Mouse (Mus musculus): Measurements from ENCODE around the gene Sos2. TPM values are rescaled to one million over a fixed set of nuclear protein-coding genes. Genes with fewer than 3 reads are reported as not detected.

The Sos2 gene
- total RNA-seq (2021): 10 to 100 TPM; 33.7 to 38.5 TPM
- 21.3 and 33.1 TPM in 2 replicates for polyA plus RNA-seq (2012; rRNA removed)
- long read RNA-seq, full-length matches to known transcripts: 4 of 13 reads
- long read RNA-seq, partial matches to known transcripts: 3 of 13 reads
- long read RNA-seq, other reads (novel, unspliced or antisense): 6 of 13 reads

- intact Hi-C loops (cut with DNase I): loop anchor here (5.0 kb wide), 4 partner anchors 34 to 319 kb away; partner anchors contain the start of gene Vcpkmt
- TF ChIP-seq POLR2A (IDR thresholded peaks at IDR 0.05; ENCODE audit: insufficient read depth, low read depth, low read length): no peak
- TF ChIP-seq CTCF (IDR thresholded peaks at IDR 0.05): no peak
- TF ChIP-seq EP300 (IDR thresholded peaks at IDR 0.05; ENCODE audit: insufficient read depth, low read depth, low read length): no peak
- H3K27ac ChIP-seq: peak within 1 kb of the TSS; percentile 96
- H3K9ac ChIP-seq (ENCODE audit: low read depth, low read length): peak within 1 kb of the TSS; percentile 99
- H3K36me3 ChIP-seq (ENCODE audit: control insufficient read depth, insufficient read depth, low read length): peaks cover 5% of the 10 kb centered on the region
- H3K4me1 ChIP-seq (ENCODE audit: control insufficient read depth, insufficient read depth, low read length): peaks cover 10% of the 10 kb centered on the region
- H3K4me3 ChIP-seq: peak within 1 kb of the TSS; percentile 94
- WGBS: 3% methylated on average over 77 of the region's 85 CpGs
- peaks cover 3% of the 10 kb centered on the region; the same call in 1 of the 2 replicates for H3K79me2 ChIP-seq (replicated peaks; ENCODE audit: control insufficient read depth, insufficient read depth, low read length)
- peak; percentile 82 to 84 for DNase-seq
- H3K27me3 ChIP-seq (ENCODE audit: control insufficient read depth, insufficient read depth, low read length): no peaks in the 10 kb centered on the region
These were observed at the start of gene Sos2 for GRCm38 (mm10) chr12:69681566-69682061. Gene Sos2 (minus strand): TSS chr12:69681852.

DNA sequence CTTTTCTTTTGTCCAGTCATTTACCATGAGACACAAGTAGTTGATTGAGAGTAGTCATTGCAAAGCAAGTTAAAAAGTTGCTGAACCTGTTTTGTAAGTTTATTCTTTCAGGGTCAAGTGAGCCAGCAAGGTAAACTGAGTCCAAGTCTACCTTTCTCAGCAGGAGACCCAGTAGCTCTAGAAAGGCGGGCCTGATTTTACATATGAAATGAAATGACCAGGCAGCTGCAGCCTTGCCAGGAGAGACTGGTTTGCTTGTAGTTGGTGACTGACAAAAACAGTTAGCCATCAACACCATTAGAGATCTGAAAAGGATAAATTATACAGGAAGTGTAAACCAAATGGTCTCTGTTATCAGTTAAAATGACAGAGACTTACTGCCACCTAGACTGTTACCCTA, 48.7 kb upstream of the Sos2 start:
- Histone ChIP-seq H3K79me2 (replicated peaks; ENCODE audit: control insufficient read depth, insufficient read depth, low read length) (no peaks in the 10 kb centered on the region), H3K27ac (no peak overlapping the region), H3K36me3 (ENCODE audit: control insufficient read depth, insufficient read depth, low read length) (no peaks in the 10 kb centered on the region), H3K4me3 (no peak overlapping the region), H3K9ac (ENCODE audit: low read depth, low read length) (no peak overlapping the region), H3K27me3 (ENCODE audit: control insufficient read depth, insufficient read depth, low read length) (no peaks in the 10 kb centered on the region), H3K4me1 (ENCODE audit: control insufficient read depth, insufficient read depth, low read length) (peaks cover 2% of the 10 kb centered on the region)
- DNase-seq: no peak
- TF ChIP-seq POLR2A (IDR thresholded peaks at IDR 0.05; ENCODE audit: insufficient read depth, low read depth, low read length) (no peak), EP300 (IDR thresholded peaks at IDR 0.05; ENCODE audit: insufficient read depth, low read depth, low read length) (no peak), CTCF (IDR thresholded peaks at IDR 0.05) (no peak)
- WGBS: 98% methylated on average over 1 of the region's 1 CpGs
- intact Hi-C loops (cut with DNase I): no loop called here

GRCm38 (mm10) chr12:69729246-69729645, 47.6 kb upstream of the Sos2 start:
- H3K79me2 ChIP-seq (replicated peaks; ENCODE audit: control insufficient read depth, insufficient read depth, low read length): no peaks in the 10 kb centered on the region
- H3K4me1 ChIP-seq (ENCODE audit: control insufficient read depth, insufficient read depth, low read length): peaks cover 3% of the 10 kb centered on the region
- no peak for DNase-seq
- no peak overlapping the region for H3K27ac ChIP-seq
- intact Hi-C loops (cut with DNase I): no loop called here
- no peak for TF ChIP-seq EP300 (IDR thresholded peaks at IDR 0.05; ENCODE audit: insufficient read depth, low read depth, low read length)
- TF ChIP-seq CTCF (IDR thresholded peaks at IDR 0.05): no peak
- TF ChIP-seq POLR2A (IDR thresholded peaks at IDR 0.05; ENCODE audit: insufficient read depth, low read depth, low read length): no peak
- 93% methylated on average over 1 of the region's 1 CpGs for WGBS
- no peaks in the 10 kb centered on the region for H3K36me3 ChIP-seq (ENCODE audit: control insufficient read depth, insufficient read depth, low read length)
- H3K9ac ChIP-seq (ENCODE audit: low read depth, low read length): no peak overlapping the region
- no peak overlapping the region for H3K4me3 ChIP-seq
- no peaks in the 10 kb centered on the region for H3K27me3 ChIP-seq (ENCODE audit: control insufficient read depth, insufficient read depth, low read length)

DNA sequence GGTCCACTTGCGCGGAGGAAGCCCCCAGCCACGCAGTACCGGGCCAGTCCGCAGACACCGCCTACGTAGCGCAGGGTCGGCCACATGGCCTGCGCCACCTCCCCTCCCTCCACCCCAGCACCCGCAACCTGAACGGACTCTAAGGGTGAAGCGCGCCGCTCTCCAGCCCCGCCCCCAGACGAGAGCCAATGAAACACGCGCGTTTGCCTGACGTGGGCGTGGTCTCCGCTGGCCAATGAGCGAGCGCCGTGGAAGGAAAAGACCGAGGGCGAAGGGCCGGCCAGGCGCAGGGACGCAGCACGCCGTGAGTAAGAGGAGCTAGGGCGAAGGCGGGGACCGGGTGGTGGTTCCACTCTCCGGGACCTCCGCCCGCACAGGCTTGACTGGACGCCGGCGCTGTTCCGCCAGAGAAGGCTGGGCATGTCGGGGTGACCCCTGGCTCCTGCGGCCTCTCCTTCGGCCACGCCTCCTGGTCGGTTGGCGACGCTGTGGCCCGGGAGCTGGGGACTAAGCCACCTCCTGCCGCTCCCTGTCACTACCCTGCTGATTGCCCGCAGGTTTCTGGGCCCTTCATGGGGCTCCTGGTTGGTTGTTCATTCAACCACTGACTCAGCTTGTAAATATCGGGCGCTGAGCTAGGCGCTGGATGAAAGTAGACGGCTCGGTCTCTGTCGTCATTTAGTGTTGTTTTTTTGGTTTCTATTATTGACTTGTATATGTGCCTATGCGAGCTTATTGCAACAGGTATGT, 43.2 kb upstream of the Sos2 start, which contains the start of the genes L2hgdh and Atp5s:
L2hgdh (minus strand) TSS at position 163 of the 750 bp plus-strand sequence.
Atp5s (plus strand) TSS at position 240 of the 750 bp plus-strand sequence.
- intact Hi-C loops (cut with DNase I): no loop called here
- Histone ChIP-seq H3K9ac (ENCODE audit: low read depth, low read length) (peak within 1 kb of the TSS; percentile 83), H3K4me3 (peak within 1 kb of the TSS; percentile 68), H3K4me1 (ENCODE audit: control insufficient read depth, insufficient read depth, low read length) (peaks cover 2% of the 10 kb centered on the region), H3K27ac (peak within 1 kb of the TSS; percentile 87), H3K79me2 (replicated peaks; ENCODE audit: control insufficient read depth, insufficient read depth, low read length) (no peaks in the 10 kb centered on the region), H3K36me3 (ENCODE audit: control insufficient read depth, insufficient read depth, low read length) (no peaks in the 10 kb centered on the region), H3K27me3 (ENCODE audit: control insufficient read depth, insufficient read depth, low read length) (no peaks in the 10 kb centered on the region)
- WGBS: under 1% methylated on average over 60 of the region's 60 CpGs
- DNase-seq: peak; percentile 97 to 98
- TF ChIP-seq CTCF (IDR thresholded peaks at IDR 0.05): no peak
- TF ChIP-seq POLR2A (IDR thresholded peaks at IDR 0.05; ENCODE audit: insufficient read depth, low read depth, low read length): peak; percentile 93

DNA sequence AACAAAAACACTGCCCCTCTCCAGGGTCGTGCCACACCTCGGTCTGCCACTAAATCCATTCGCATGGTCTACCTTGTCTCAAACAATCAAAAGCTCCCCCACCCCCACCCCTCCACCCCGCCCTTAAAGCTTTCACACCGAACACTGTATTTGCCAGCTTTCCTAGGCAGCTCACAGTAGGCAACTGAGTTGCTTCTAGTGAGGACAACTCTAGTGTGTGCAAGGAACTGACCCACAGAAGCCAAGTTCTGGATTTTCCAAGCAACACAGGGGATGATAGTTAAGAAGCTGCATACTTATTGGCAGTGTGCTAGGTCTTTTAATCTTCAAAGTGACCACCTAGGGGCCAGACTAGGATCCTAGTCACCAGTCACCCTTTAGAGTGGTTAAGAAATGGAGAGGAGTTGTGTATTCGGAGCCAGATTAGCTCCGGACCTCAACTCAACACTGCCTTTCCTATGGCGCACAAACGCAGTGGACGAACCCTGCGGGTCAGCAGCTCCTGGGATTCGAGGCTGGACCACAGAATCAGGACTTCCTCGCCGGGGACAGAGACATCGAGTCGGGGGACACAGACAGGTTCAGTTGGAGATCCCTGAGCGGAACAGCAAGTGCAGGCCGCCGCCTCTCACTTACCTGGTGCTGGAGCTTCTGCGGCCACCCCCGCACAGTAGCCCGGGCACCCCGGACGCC, 42.5 kb upstream of the Sos2 start:
- H3K4me3 ChIP-seq: peak overlapping the region; percentile 68

More for the DNA sequence above, 42.5 kb upstream of the Sos2 start:
- 6% methylated on average over 24 of the region's 24 CpGs for WGBS
- Histone ChIP-seq H3K79me2 (replicated peaks; ENCODE audit: control insufficient read depth, insufficient read depth, low read length) (no peaks in the 10 kb centered on the region), H3K27ac (peak overlapping the region; percentile 87), H3K4me1 (ENCODE audit: control insufficient read depth, insufficient read depth, low read length) (peaks cover 2% of the 10 kb centered on the region), H3K9ac (ENCODE audit: low read depth, low read length) (peak overlapping the region; percentile 66), H3K27me3 (ENCODE audit: control insufficient read depth, insufficient read depth, low read length) (no peaks in the 10 kb centered on the region), H3K36me3 (ENCODE audit: control insufficient read depth, insufficient read depth, low read length) (no peaks in the 10 kb centered on the region)
- TF ChIP-seq CTCF (IDR thresholded peaks at IDR 0.05) (no peak), POLR2A (IDR thresholded peaks at IDR 0.05; ENCODE audit: insufficient read depth, low read depth, low read length) (no peak), EP300 (IDR thresholded peaks at IDR 0.05; ENCODE audit: insufficient read depth, low read depth, low read length) (no peak)
- DNase-seq: no peak
- intact Hi-C loops (cut with DNase I): no loop called here
